Mouse (Mus musculus) kidney, embryonic 16.5 days (tissue): Measurements from ENCODE around the gene Spdye4c. TPM values are rescaled to one million over a fixed set of nuclear protein-coding genes. Genes with fewer than 3 reads are reported as not detected.

Source experiments
- ATAC-seq: fragments of 200-750 bp; cut with Nextera tagmentation; 2 replicates; pipeline ENCODE4 v1.8.0; 2017; ENCODE audit warnings: moderate TSS enrichment; ENCODE audit not compliant: low FRiP score, low TSS enrichment
- H3K27ac ChIP-seq: fragments of 300-500 bp; sonication (generic); 2 replicates; pipeline ENCODE4 v1.5.1; 2014; ENCODE audit warnings: low read length
- H3K27me3 ChIP-seq: fragments of 300-500 bp; sonication (generic); 2 replicates; pipeline ENCODE4 v1.6.1; 2014; ENCODE audit warnings: low read length, control low read depth, mixed read lengths; ENCODE audit not compliant: insufficient read depth
- H3K36me3 ChIP-seq: fragments of 300-500 bp; sonication (generic); 2 replicates; pipeline ENCODE4 v1.6.1; 2014; ENCODE audit warnings: low read length, control low read depth, mixed read lengths; ENCODE audit not compliant: insufficient read depth
- H3K4me1 ChIP-seq: fragments of 300-500 bp; sonication (generic); 2 replicates; pipeline ENCODE4 v1.6.1; 2014; ENCODE audit warnings: low read length, control low read depth, mixed read lengths; ENCODE audit not compliant: insufficient read depth
- H3K4me2 ChIP-seq: fragments of 300-500 bp; sonication (generic); replicated peaks from 2 replicates; pipeline ENCODE4 v1.6.1; 2014; ENCODE audit warnings: low read depth, low read length
- H3K4me3 ChIP-seq: fragments of 300-500 bp; sonication (generic); 2 replicates; pipeline ENCODE4 v1.5.1; 2014; ENCODE audit warnings: mild to moderate bottlenecking, low read length
- H3K9ac ChIP-seq: fragments of 300-500 bp; sonication (generic); replicated peaks from 2 replicates; pipeline ENCODE4 v1.6.1; 2014; ENCODE audit warnings: low read length
- H3K9me3 ChIP-seq: fragments of 300-500 bp; sonication (generic); 2 replicates; pipeline ENCODE4 v1.6.1; 2016; ENCODE audit warnings: low read length, control low read depth
- WGBS: fragments of 180-500 bp; shearing (Covaris S2); extraction: QIAGEN DNeasy Blood & Tissue Kit; methylation state at CpG from one replicate; pipeline ENCODE4 v1.1.7; 2014; 5-methylcytosine and 5-hydroxymethylcytosine counted together
- polyA plus RNA-seq: library from polyadenylated mRNA; unstranded; fragments of >200 nt; fragmentation: Nextera tagmentation; extraction: Ambion mirVana; gene quantifications from 2 replicates; pipeline ENCODE4 v1.2.1, GENCODE M21; 2015

Gene Spdye4c
- polyA plus RNA-seq, 1 experiment from 2014 or later = not detected

DNA sequence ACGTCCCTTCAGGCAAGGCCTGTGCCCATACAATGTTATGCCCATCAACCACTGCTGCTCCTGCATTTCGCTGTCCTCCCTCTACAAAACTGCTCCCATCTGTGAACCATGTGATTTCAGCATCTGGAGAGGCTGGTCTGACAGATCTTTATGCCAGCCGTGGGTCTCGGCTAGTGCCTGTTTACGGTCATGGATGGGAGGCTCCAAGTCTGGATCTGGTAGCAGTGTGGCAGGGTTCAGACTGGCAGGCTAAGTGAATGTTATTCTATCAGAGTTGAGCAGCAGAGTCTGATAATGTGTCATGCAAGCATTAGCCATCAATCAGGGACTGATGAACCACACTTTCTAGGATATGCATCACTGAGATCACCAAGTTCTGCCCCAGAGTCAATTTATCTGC lies 8.1 kb upstream of the Spdye4c start:
- H3K27ac ChIP-seq = no peak overlapping the region
- H3K4me2 ChIP-seq = no peak overlapping the region
- H3K36me3 ChIP-seq = no peaks in the 10 kb centered on the region
- WGBS = 39% methylated on average over 5 of the region's 5 CpGs
- H3K4me1 ChIP-seq = no peaks in the 10 kb centered on the region
- H3K4me3 ChIP-seq = no peak overlapping the region
- no peak overlapping the region for H3K9ac ChIP-seq
- no peaks in the 10 kb centered on the region for H3K27me3 ChIP-seq
- ATAC-seq = peak; percentile 70; the same call in 1 of the 2 replicates
- H3K9me3 ChIP-seq = no peaks in the 10 kb centered on the region

DNA sequence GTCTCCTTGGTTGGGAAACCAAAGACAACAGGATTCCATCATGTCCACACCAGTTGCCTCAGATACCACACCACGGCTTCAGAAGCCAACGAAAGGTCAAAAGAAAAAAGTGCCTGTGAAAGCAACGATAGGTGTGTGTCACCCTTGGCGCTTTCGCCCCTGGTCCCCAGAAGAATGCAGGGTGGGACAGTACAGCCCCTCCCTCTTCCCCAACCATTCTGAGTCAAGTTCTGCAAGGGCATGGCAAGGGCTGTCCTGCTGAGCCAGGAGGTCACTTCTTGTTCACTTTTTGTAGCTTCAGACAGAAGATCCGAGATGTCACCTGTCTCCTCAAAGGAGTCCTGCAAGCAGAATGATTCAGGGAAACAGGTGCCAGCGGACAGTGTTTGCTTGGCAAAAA lies 1.3 kb downstream of the Spdye4c start:
- no peak overlapping the region for H3K9ac ChIP-seq
- no peak overlapping the region for H3K4me3 ChIP-seq
- no peaks in the 10 kb centered on the region for H3K4me1 ChIP-seq
- whole genome bisulfite sequencing = 91% methylated on average over 7 of the region's 7 CpGs
- no peaks in the 10 kb centered on the region for H3K36me3 ChIP-seq
- no peak overlapping the region for H3K4me2 ChIP-seq
- no peak for ATAC-seq
- no peak overlapping the region for H3K27ac ChIP-seq
- no peaks in the 10 kb centered on the region for H3K9me3 ChIP-seq
- H3K27me3 ChIP-seq = no peaks in the 10 kb centered on the region

- WGBS = 49% methylated on average over 2 of the region's 2 CpGs
- Histone ChIP-seq H3K9me3 (peaks cover 3% of the 10 kb centered on the region; the same call in 1 of the 2 replicates), H3K4me1 (no peaks in the 10 kb centered on the region), H3K27me3 (no peaks in the 10 kb centered on the region), H3K27ac (no peak overlapping the region), H3K36me3 (no peaks in the 10 kb centered on the region), H3K9ac (no peak overlapping the region), H3K4me2 (no peak overlapping the region), H3K4me3 (no peak overlapping the region)
- no peak for ATAC-seq
Observed at GRCm38 (mm10) chr2:128601534-128601933, 10.5 kb downstream of the Spdye4c start.

DNA sequence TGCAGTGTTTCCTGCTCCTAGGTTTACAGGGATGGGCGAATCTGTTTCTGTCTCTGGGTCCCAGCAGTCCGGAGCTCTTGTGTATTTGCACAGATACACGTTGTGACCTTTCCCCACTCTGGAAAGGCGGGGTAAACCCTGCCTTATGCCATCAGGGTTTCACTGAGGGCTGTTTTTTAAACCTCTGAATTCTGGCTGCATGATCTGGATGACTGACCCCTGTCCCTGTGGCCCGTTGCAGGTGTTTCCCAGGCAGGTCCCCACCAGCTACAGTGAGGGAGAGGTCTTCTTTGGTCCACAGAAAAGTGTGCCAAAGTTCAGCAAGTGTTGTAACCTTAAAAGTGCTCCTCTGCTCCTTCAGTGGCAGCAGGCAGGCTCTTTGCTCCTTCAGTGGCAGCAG lies 18.3 kb downstream of the Spdye4c start:
- WGBS = 77% methylated on average over 5 of the region's 5 CpGs
- ATAC-seq = no peak
- no peaks in the 10 kb centered on the region for H3K4me1 ChIP-seq

GRCm38 (mm10) chr2:128611178-128611577 lies 20.2 kb downstream of the Spdye4c start:
- Histone ChIP-seq H3K4me2 (no peak overlapping the region), H3K27ac (no peak overlapping the region), H3K4me1 (no peaks in the 10 kb centered on the region), H3K36me3 (peaks cover 48% of the 10 kb centered on the region), H3K4me3 (no peak overlapping the region), H3K9ac (no peak overlapping the region), H3K9me3 (peaks cover 8% of the 10 kb centered on the region), H3K27me3 (no peaks in the 10 kb centered on the region)
- no peak for ATAC-seq
- WGBS = 91% methylated on average over 8 of the region's 8 CpGs

More for the DNA sequence above, 18.3 kb downstream of the Spdye4c start:
- Histone ChIP-seq H3K36me3 (peaks cover 35% of the 10 kb centered on the region), H3K4me3 (no peak overlapping the region), H3K4me2 (no peak overlapping the region), H3K27ac (no peak overlapping the region), H3K9ac (no peak overlapping the region), H3K9me3 (peaks cover 11% of the 10 kb centered on the region), H3K27me3 (no peaks in the 10 kb centered on the region)

- ATAC-seq = no peak
- peaks cover 58% of the 10 kb centered on the region for H3K36me3 ChIP-seq
- 87% methylated on average over 7 of the region's 7 CpGs for WGBS
Observed at GRCm38 (mm10) chr2:128612275-128612674, 21.3 kb downstream of the Spdye4c start.

GRCm38 (mm10) chr2:128613365-128613764 lies 22.4 kb downstream of the Spdye4c start:
- H3K4me2 ChIP-seq = no peak overlapping the region
- H3K4me1 ChIP-seq = no peaks in the 10 kb centered on the region
- H3K36me3 ChIP-seq = peaks cover 68% of the 10 kb centered on the region
- H3K27ac ChIP-seq = no peak overlapping the region
- H3K9ac ChIP-seq = no peak overlapping the region
- WGBS = 75% methylated on average over 5 of the region's 5 CpGs
- no peaks in the 10 kb centered on the region for H3K27me3 ChIP-seq
- H3K9me3 ChIP-seq = no peaks in the 10 kb centered on the region
- ATAC-seq = no peak
- no peak overlapping the region for H3K4me3 ChIP-seq

More at GRCm38 (mm10) chr2:128612275-128612674, 21.3 kb downstream of the Spdye4c start:
- no peak overlapping the region for H3K4me3 ChIP-seq
- H3K9me3 ChIP-seq = peaks cover 2% of the 10 kb centered on the region; the same call in 1 of the 2 replicates
- no peak overlapping the region for H3K4me2 ChIP-seq
- no peak overlapping the region for H3K27ac ChIP-seq
- H3K4me1 ChIP-seq = no peaks in the 10 kb centered on the region
- no peaks in the 10 kb centered on the region for H3K27me3 ChIP-seq
- H3K9ac ChIP-seq = no peak overlapping the region

DNA sequence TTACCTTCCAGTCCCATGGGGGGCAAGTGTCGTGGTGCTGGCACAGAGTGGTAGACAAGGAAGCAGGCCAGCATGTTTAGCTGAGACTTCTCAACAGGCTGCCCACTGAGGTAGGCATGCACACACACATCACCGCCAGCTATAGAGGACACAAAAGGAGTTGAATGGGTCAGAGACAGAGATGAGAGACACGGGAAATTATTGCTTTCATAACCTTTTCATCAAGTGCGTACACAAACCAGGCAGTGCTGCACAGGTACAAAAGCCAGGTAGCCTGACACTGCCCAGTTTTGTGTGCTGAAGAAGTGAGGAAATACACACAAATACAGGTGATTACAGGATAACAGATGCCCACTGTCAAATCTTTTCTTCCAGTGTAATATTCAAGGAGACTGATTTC lies 24.4 kb downstream of the Spdye4c start:
- no peak for ATAC-seq
- 92% methylated on average over 4 of the region's 4 CpGs for WGBS
- peaks cover 87% of the 10 kb centered on the region for H3K36me3 ChIP-seq
- no peaks in the 10 kb centered on the region for H3K9me3 ChIP-seq
- H3K4me1 ChIP-seq = no peaks in the 10 kb centered on the region
- no peak overlapping the region for H3K9ac ChIP-seq
- H3K27ac ChIP-seq = no peak overlapping the region
- H3K4me2 ChIP-seq = no peak overlapping the region
- H3K27me3 ChIP-seq = no peaks in the 10 kb centered on the region
- H3K4me3 ChIP-seq = no peak overlapping the region

- Histone ChIP-seq H3K4me1 (no peaks in the 10 kb centered on the region), H3K27ac (no peak overlapping the region), H3K4me2 (no peak overlapping the region), H3K36me3 (peaks cover 77% of the 10 kb centered on the region), H3K27me3 (no peaks in the 10 kb centered on the region), H3K9me3 (no peaks in the 10 kb centered on the region), H3K9ac (no peak overlapping the region), H3K4me3 (no peak overlapping the region)
- WGBS = 92% methylated on average over 1 of the region's 1 CpGs
- ATAC-seq = no peak
Observed at GRCm38 (mm10) chr2:128620578-128620977, 29.6 kb downstream of the Spdye4c start.
